Mouse (Mus musculus): ENCODE measurements around the gene Gm11639.

- no peak for TF ChIP-seq JUND (IDR thresholded peaks at IDR 0.05; ENCODE audit: low read depth, low read length)
- TF ChIP-seq TBP (IDR thresholded peaks at IDR 0.05; ENCODE audit: low read depth, low read length) = no peak
- no peak for TF ChIP-seq CTCF (IDR thresholded peaks at IDR 0.05 in 2 of 3, conservative IDR thresholded peaks at IDR 0.05 in 1 of 3; ENCODE audit: control insufficient read depth in 1 of 3, insufficient read depth in 1 of 3, low read depth in 2 of 3, low read length in 3 of 3, poor library complexity in 1 of 3, severe bottlenecking in 1 of 3)
- no peak for TF ChIP-seq POLR2A (IDR thresholded peaks at IDR 0.05; ENCODE audit: control insufficient read depth in 1 of 2, insufficient read depth in 1 of 2, low read depth in 1 of 2, low read length in 2 of 2, poor library complexity in 1 of 2)
- TF ChIP-seq POLR2AphosphoS5 (IDR thresholded peaks at IDR 0.05; ENCODE audit: borderline replicate concordance, low read depth, low read length) = no peak
- no peak for TF ChIP-seq POLR2AphosphoS2 (IDR thresholded peaks at IDR 0.05; ENCODE audit: low read length)
- TF ChIP-seq BHLHE40 (IDR thresholded peaks at IDR 0.05; ENCODE audit: borderline replicate concordance, low read depth, low read length) = no peak
- no peak for TF ChIP-seq TCF12 (IDR thresholded peaks at IDR 0.05; ENCODE audit: low read depth, low read length)
- no peak for TF ChIP-seq MXI1 (IDR thresholded peaks at IDR 0.05; ENCODE audit: low read depth, low read length)
- TF ChIP-seq SMC3 (IDR thresholded peaks at IDR 0.05; ENCODE audit: low read depth, low read length) = no peak
- no peak for TF ChIP-seq NRF1 (IDR thresholded peaks at IDR 0.05; ENCODE audit: insufficient read depth, low read depth, low read length, poor library complexity, severe bottlenecking)
- no peak for TF ChIP-seq ZKSCAN1 (IDR thresholded peaks at IDR 0.05; ENCODE audit: low read depth, low read length)
- TF ChIP-seq EP300 (IDR thresholded peaks at IDR 0.05; ENCODE audit: low read depth in 1 of 2, low read length in 2 of 2) = no peak
- TF ChIP-seq MAX (IDR thresholded peaks at IDR 0.05; ENCODE audit: low read length) = no peak
Observed at GRCm38 (mm10) chr11:105158047-105158446, 472.5 kb downstream of the Gm11639 start.

Data from MEL (cell line).